Mouse (Mus musculus): Measurements from ENCODE around the gene A930004D18Rik.

DNA sequence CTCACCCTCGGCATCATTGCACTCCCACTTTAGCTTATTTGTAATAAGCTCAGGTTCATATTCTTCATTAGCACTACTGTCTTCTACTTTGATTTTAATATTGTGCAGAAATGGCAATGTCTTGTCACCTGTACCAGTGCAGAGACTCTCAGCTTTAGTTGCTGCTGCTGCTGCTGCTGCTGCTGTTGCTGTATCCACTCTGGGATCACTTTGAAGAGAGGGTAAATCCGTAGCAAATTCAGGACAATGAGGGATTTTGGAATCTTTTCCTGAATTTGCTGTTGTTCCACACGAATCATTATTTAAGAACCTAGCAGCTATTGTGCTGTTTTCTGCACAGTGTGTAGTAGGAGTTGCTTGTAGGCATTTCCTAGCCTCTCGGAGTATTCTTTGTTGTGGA is 8.6 kb upstream of the A930004D18Rik start:
- TF ChIP-seq CTCF (IDR thresholded peaks at IDR 0.05; ENCODE audit: extremely low read depth, insufficient read length, insufficient replicate concordance, low read depth, low read length), result no peak
- TF ChIP-seq POLR2A (IDR thresholded peaks at IDR 0.05; ENCODE audit: low read depth, low read length), result no peak

Measured in small intestine, adult 2 months (tissue).